Mouse (Mus musculus) activated CD4-positive, CD25-positive, alpha-beta regulatory T cell, adult 4 months (primary cell): ENCODE data around the gene Olfr1490. TPM values are rescaled to one million over a fixed set of nuclear protein-coding genes. Genes with fewer than 3 reads are reported as not detected.
"Not testable (repeated sequence)": the region's sequence is repeated elsewhere in the genome, so short reads cannot be mapped to it uniquely, and the experiment has no call there.

Experiments used
- ATAC-seq: one replicate; pipeline ENCODE4 v1.8.0; 2017
- polyA plus RNA-seq, 2 experiments: library from polyadenylated mRNA; unstranded; fragments of 100-300 nt; shearing (Covaris generic); gene quantifications; one replicate each; pipeline ENCODE4 v1.2.1; 2017

Olfr1490 gene
- polyA plus RNA-seq: not detected

GRCm38 (mm10) chr19:13650791-13651190 is at the start of gene Olfr1490:
Gene Olfr1490 (plus strand): TSS chr19:13651091.
- ATAC-seq: no peak

DNA sequence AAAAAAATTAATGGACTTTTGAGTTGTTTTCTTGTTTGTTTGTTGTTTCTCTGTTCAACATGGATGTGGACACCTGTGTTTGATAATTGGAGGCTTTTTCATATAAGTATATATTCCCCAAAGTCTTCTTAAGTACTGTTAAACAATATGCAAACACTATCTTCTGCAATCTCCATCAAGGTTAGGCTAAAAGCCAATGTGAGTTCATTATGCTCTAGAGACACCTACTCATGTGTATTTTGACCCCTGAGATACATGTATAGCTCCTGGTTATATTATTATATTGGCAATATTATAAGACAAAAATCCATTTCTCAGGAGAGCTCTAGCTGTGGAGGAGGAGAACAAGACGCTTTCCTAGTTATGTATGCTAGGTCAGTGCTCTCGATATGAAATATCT is 33.8 kb upstream of the Olfr1490 start, which contains the start of gene Olfr1487:
Gene Olfr1487 (plus strand): TSS at position 301 of the 400 bp plus-strand sequence.
- ATAC-seq: not testable (repeated sequence)

- no peak for ATAC-seq
These were observed 19.6 kb upstream of the Olfr1490 start, which contains the start of gene Olfr1489 for GRCm38 (mm10) chr19:13631321-13631720. Gene Olfr1489 (plus strand): TSS chr19:13631621.

DNA sequence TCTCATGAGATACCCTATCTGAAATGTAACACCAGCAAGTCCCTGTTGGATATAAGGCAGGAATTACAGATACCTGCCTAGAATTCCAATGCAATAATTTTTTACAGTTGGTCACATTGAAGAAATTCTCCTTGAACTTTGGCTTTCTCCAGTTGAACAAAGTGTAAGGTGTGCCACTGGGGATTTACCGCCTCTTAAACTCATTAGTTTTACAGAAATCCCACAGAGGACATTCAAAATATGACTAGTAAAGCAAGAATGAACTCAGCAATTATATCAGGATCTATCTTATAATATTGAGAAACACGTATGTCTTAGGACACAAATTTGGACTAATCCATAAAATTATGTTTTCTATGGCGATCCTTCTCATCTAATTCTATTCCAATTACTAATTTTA is 46.1 kb downstream of the Olfr1490 start, which contains the start of gene Olfr1491:
Gene Olfr1491 (plus strand): TSS at position 301 of the 400 bp plus-strand sequence.
- ATAC-seq: no peak

Other genes with a start within 250 kb of the Olfr1490 start
- under 1 TPM in 1 of 2 experiments, not detected in 1; 0.61 TPM for gene Olfr1469, start 243.2 kb upstream of the Olfr1490 start, polyA plus RNA-seq
- gene Olfr1471, start 207.7 kb upstream of the Olfr1490 start, polyA plus RNA-seq: not detected
- under 1 TPM in 1 of 2 experiments, not detected in 1; 0.36 TPM for gene Olfr1472, start 195.0 kb upstream of the Olfr1490 start, polyA plus RNA-seq
- gene Olfr1474, start 181.5 kb upstream of the Olfr1490 start, polyA plus RNA-seq: not detected
- gene Olfr1475, start 170.9 kb upstream of the Olfr1490 start, polyA plus RNA-seq: not detected
- under 1 TPM in 1 of 2 experiments, not detected in 1; 0.11 TPM for gene Olfr1477, start 150.5 kb upstream of the Olfr1490 start, polyA plus RNA-seq
- not detected for gene Olfr1480, start 123.2 kb upstream of the Olfr1490 start, polyA plus RNA-seq
- not detected for gene Olfr1484, start 67.6 kb upstream of the Olfr1490 start, polyA plus RNA-seq
- gene Olfr1487, start 33.7 kb upstream of the Olfr1490 start, polyA plus RNA-seq: not detected
- not detected for gene Olfr1489, start 19.5 kb upstream of the Olfr1490 start, polyA plus RNA-seq
- gene Olfr1491, start 46.2 kb downstream of the Olfr1490 start, polyA plus RNA-seq: not detected
- gene Olfr1493-ps1, start 72.2 kb downstream of the Olfr1490 start, polyA plus RNA-seq: not detected
- gene Olfr1494, start 88.6 kb downstream of the Olfr1490 start, polyA plus RNA-seq: not detected
- not detected for gene Olfr1495, start 113.5 kb downstream of the Olfr1490 start, polyA plus RNA-seq
- gene Olfr1496, start 126.8 kb downstream of the Olfr1490 start, polyA plus RNA-seq: not detected
- not detected for gene Olfr1497, start 147.1 kb downstream of the Olfr1490 start, polyA plus RNA-seq
- under 1 TPM in 1 of 2 experiments, not detected in 1; 0.30 TPM for gene Olfr1499, start 168.4 kb downstream of the Olfr1490 start, polyA plus RNA-seq
- gene Olfr1500, start 179.4 kb downstream of the Olfr1490 start, polyA plus RNA-seq: not detected
- under 1 TPM in 1 of 2 experiments, not detected in 1; 0.49 TPM for gene Olfr1501, start 199.6 kb downstream of the Olfr1490 start, polyA plus RNA-seq
- gene Olfr1502, start 210.7 kb downstream of the Olfr1490 start, polyA plus RNA-seq: not detected
- not detected for gene Olfr1504, start 246.8 kb downstream of the Olfr1490 start, polyA plus RNA-seq